Mouse (Mus musculus): ENCODE data around the gene Serpinc1. TPM values are rescaled to one million over a fixed set of nuclear protein-coding genes. Genes with fewer than 3 reads are reported as not detected.

Serpinc1 gene
- total RNA-seq (2012; rRNA removed) (0.19 and 0.20 TPM in 2 replicates), polyA plus RNA-seq (2012; ENCODE audit: insufficient read depth in 1 of 2, insufficient read length in 2 of 2, low read depth in 1 of 2, low replicate concordance in 2 of 2, missing spikeins in 1 of 2) (1 to 10 TPM in 1 of 2 experiments, not detected in 1; 1.3 TPM)

DNA sequence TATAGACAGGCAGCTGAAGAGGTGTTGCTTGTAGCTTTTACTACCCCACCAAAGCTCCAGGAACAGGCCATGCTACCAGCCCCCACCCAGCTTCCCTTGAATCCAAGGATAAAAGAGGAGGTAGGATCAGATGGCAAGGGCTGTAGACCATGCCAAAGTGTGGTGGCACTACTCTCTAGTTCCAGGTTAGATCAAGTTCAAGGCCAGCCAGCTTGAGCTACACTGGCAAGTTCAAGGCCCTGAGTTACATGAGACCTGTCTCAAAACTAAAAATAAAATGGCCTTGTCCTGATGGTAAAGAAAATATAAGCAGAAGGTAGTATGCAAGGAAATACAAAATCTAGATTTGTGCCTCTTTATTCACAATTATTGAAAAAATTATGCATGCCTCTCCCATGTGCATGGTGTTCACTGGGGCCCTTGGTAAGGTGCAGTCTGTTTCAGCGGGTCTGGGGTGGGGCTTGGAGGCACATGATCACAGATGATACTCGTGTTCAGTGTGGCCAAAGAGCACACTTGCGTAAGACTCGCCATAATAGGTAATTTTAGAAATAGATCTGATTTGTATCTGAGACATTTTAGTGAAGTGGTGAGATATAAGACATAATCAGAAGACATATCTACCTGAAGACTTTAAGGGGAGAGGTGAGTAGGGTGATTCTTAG is at the start of gene Serpinc1:
Gene Serpinc1 (plus strand): TSS at position 515 of the 665 bp plus-strand sequence.
- peaks cover 0 to 4% of the 10 kb centered on the region in 2 experiments; a peak in 3 of 4 replicates for H3K4me1 ChIP-seq (ENCODE audit: control insufficient read depth in 1 of 2, insufficient read depth in 2 of 2, low read length in 2 of 2)
- no peak within 1 kb of the TSS for H3K9ac ChIP-seq (ENCODE audit: control insufficient read depth, low read depth, low read length, poor library complexity, severe bottlenecking)
- no peak within 1 kb of the TSS for H3K4me3 ChIP-seq (ENCODE audit: control insufficient read depth in 1 of 2, insufficient read depth in 1 of 2, low read depth in 2 of 2, low read length in 2 of 2)
- H3K27me3 ChIP-seq (ENCODE audit: control insufficient read depth in 1 of 2, insufficient read depth in 2 of 2, low read length in 2 of 2): no peaks in the 10 kb centered on the region
- peaks cover 0 to 3% of the 10 kb centered on the region in 2 experiments for H3K36me3 ChIP-seq (ENCODE audit: control insufficient read depth in 1 of 2, insufficient read depth in 2 of 2, low read length in 2 of 2)
- no peak within 1 kb of the TSS for H3K27ac ChIP-seq (ENCODE audit: control insufficient read depth, low read depth, low read length)
- no peaks in the 10 kb centered on the region for H3K9me3 ChIP-seq (replicated peaks; ENCODE audit: insufficient read depth, low read length)
- H3K79me2 ChIP-seq (ENCODE audit: control insufficient read depth, insufficient read depth, low read length, poor library complexity): no peaks in the 10 kb centered on the region
- no peak for DNase-seq (ENCODE audit: low read depth, low spot score)
- no peak for TF ChIP-seq POLR2AphosphoS5 (IDR thresholded peaks at IDR 0.05; ENCODE audit: borderline replicate concordance, low read depth, low read length)
- TF ChIP-seq EP300 (IDR thresholded peaks at IDR 0.05; ENCODE audit: low read depth in 1 of 2, low read length in 2 of 2): no peak
- TF ChIP-seq TCF12 (IDR thresholded peaks at IDR 0.05; ENCODE audit: low read depth, low read length): no peak
- TF ChIP-seq UBTF (IDR thresholded peaks at IDR 0.05; ENCODE audit: borderline replicate concordance, insufficient read depth, low read depth, low read length): no peak
- TF ChIP-seq SMC3 (IDR thresholded peaks at IDR 0.05; ENCODE audit: low read depth, low read length): no peak
- no peak for TF ChIP-seq MYC (IDR thresholded peaks at IDR 0.05; ENCODE audit: low read depth, low read length)
- TF ChIP-seq MAX (IDR thresholded peaks at IDR 0.05; ENCODE audit: low read length): no peak
- no peak for TF ChIP-seq MYB (IDR thresholded peaks at IDR 0.05; ENCODE audit: low read depth, low read length)
- TF ChIP-seq POLR2A (IDR thresholded peaks at IDR 0.05; ENCODE audit: control insufficient read depth in 1 of 2, insufficient read depth in 1 of 2, low read depth in 1 of 2, low read length in 2 of 2, poor library complexity in 1 of 2): no peak
- no peak for TF ChIP-seq USF1 (IDR thresholded peaks at IDR 0.05; ENCODE audit: low read depth, low read length)
- no peak for TF ChIP-seq HCFC1 (IDR thresholded peaks at IDR 0.05; ENCODE audit: low read depth, low read length)
- no peak for TF ChIP-seq GABPA (IDR thresholded peaks at IDR 0.05; ENCODE audit: low read depth, low read length)
- no peak for TF ChIP-seq BHLHE40 (IDR thresholded peaks at IDR 0.05; ENCODE audit: borderline replicate concordance, low read depth, low read length)
- TF ChIP-seq MEF2A (IDR thresholded peaks at IDR 0.05; ENCODE audit: extremely low read depth, insufficient replicate concordance, low read depth, low read length, poor library complexity, severe bottlenecking): no peak

DNA sequence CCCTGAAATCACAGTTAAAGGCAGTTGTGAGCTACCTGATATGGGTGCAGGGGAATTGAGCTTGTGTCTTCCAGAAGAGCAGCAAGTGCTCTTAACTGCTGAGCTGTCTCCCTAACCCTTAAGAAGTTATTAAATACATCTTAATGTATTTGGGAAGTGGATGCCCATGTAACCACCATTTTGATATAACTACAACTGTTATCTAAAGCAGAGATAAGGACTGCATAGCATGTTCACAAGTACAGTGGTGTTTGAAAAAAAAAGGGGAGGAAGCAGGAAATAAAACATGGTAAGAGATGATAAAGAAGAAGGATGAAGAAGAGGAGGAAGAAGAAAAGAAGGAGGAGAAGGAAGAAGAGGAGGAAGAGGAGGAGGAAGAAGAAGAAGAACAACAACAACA is 47.1 kb upstream of the Serpinc1 start:
- Histone ChIP-seq H3K4me1 (ENCODE audit: control insufficient read depth in 1 of 2, insufficient read depth in 2 of 2, low read length in 2 of 2) (peaks cover 9 to 12% of the 10 kb centered on the region in 2 experiments), H3K4me3 (ENCODE audit: control insufficient read depth in 1 of 2, insufficient read depth in 1 of 2, low read depth in 2 of 2, low read length in 2 of 2) (no peak overlapping the region), H3K79me2 (ENCODE audit: control insufficient read depth, insufficient read depth, low read length, poor library complexity) (peaks cover 10% of the 10 kb centered on the region), H3K36me3 (ENCODE audit: control insufficient read depth in 1 of 2, insufficient read depth in 2 of 2, low read length in 2 of 2) (peaks cover 8 to 33% of the 10 kb centered on the region in 2 experiments), H3K9me3 (replicated peaks; ENCODE audit: insufficient read depth, low read length) (no peaks in the 10 kb centered on the region), H3K27me3 (ENCODE audit: control insufficient read depth in 1 of 2, insufficient read depth in 2 of 2, low read length in 2 of 2) (no peaks in the 10 kb centered on the region), H3K9ac (ENCODE audit: control insufficient read depth, low read depth, low read length, poor library complexity, severe bottlenecking) (no peak overlapping the region), H3K27ac (ENCODE audit: control insufficient read depth, low read depth, low read length) (peak overlapping the region; percentile 83)
- DNase-seq (ENCODE audit: low read depth, low spot score): peak; percentile 53
- TF ChIP-seq MAFK (IDR thresholded peaks at IDR 0.05; ENCODE audit: borderline replicate concordance, low read depth, low read length) (no peak; the same call in 1 of the 2 replicates), ZKSCAN1 (IDR thresholded peaks at IDR 0.05; ENCODE audit: low read depth, low read length) (no peak), UBTF (IDR thresholded peaks at IDR 0.05; ENCODE audit: borderline replicate concordance, insufficient read depth, low read depth, low read length) (no peak), MYC (IDR thresholded peaks at IDR 0.05; ENCODE audit: low read depth, low read length) (peak; percentile 57; the same call in 1 of the 2 replicates), ETS1 (IDR thresholded peaks at IDR 0.05; ENCODE audit: low read depth, low read length) (peak; percentile 75), NRF1 (IDR thresholded peaks at IDR 0.05; ENCODE audit: insufficient read depth, low read depth, low read length, poor library complexity, severe bottlenecking) (no peak), GATA1 (IDR thresholded peaks at IDR 0.05; ENCODE audit: low read depth, low read length) (peak; percentile 92), HCFC1 (IDR thresholded peaks at IDR 0.05; ENCODE audit: low read depth, low read length) (no peak), POLR2AphosphoS2 (IDR thresholded peaks at IDR 0.05; ENCODE audit: low read length) (0 out of 2 replicates have a peak, but pooled peaks have one; percentile 36), MAX (IDR thresholded peaks at IDR 0.05; ENCODE audit: low read length) (no peak), MEF2A (IDR thresholded peaks at IDR 0.05; ENCODE audit: extremely low read depth, insufficient replicate concordance, low read depth, low read length, poor library complexity, severe bottlenecking) (no peak), USF1 (IDR thresholded peaks at IDR 0.05; ENCODE audit: low read depth, low read length) (no peak), TBP (IDR thresholded peaks at IDR 0.05; ENCODE audit: low read depth, low read length) (no peak), SMC3 (IDR thresholded peaks at IDR 0.05; ENCODE audit: low read depth, low read length) (no peak), RCOR1 (IDR thresholded peaks at IDR 0.05; ENCODE audit: low read depth, low read length) (peak; percentile 41; the same call in 1 of the 2 replicates), KAT2A (conservative IDR thresholded peaks at IDR 0.05; ENCODE audit: low read depth, low read length) (0 out of 2 replicates have a peak, but pooled peaks have one; percentile 30), ZNF384 (IDR thresholded peaks at IDR 0.05; ENCODE audit: low read depth, low read length) (peak; percentile 95), RAD21 (IDR thresholded peaks at IDR 0.05; ENCODE audit: low read depth, low read length) (no peak), E2F4 (IDR thresholded peaks at IDR 0.05; ENCODE audit: borderline replicate concordance, low read depth, low read length) (no peak), NELFE (IDR thresholded peaks at IDR 0.05; ENCODE audit: low read depth, low read length) (no peak), CHD2 (IDR thresholded peaks at IDR 0.05; ENCODE audit: low read length) (no peak)
